Mouse (Mus musculus) embryonic fibroblast, embryonic 13.5 days (primary cell): ENCODE measurements at regions not wholly inside any gene's neighbourhood (a gene's known extent, or its start where the extent isn't known, plus 50 kb on each side); places are given as distances from the start of the nearest gene placed in this dataset.

Experiments
- CTCF ChIP-seq: IDR thresholded peaks from 2 replicates; pipeline ENCODE4 v1.5.1; 2011; ENCODE audit warnings: mild to moderate bottlenecking, control low read depth, low read length, moderate library complexity, borderline replicate concordance; ENCODE audit not compliant: insufficient read depth
- POLR2A ChIP-seq: IDR thresholded peaks from 2 replicates; pipeline ENCODE4 v1.6.1; 2011; ENCODE audit warnings: low read depth, mild to moderate bottlenecking, control low read depth, low read length, moderate library complexity

GRCm38 (mm10) chr1:76880783-76881145, 634.1 kb downstream of the Epha4 start:
- no peak for TF ChIP-seq POLR2A
- no peak for TF ChIP-seq CTCF
